Mouse (Mus musculus): ENCODE data around the gene Dmac1. TPM values are rescaled to one million over a fixed set of nuclear protein-coding genes. Genes with fewer than 3 reads are reported as not detected.

The Dmac1 gene
- 40.5 TPM for polyA plus RNA-seq (2017; shearing (Covaris generic))

DNA sequence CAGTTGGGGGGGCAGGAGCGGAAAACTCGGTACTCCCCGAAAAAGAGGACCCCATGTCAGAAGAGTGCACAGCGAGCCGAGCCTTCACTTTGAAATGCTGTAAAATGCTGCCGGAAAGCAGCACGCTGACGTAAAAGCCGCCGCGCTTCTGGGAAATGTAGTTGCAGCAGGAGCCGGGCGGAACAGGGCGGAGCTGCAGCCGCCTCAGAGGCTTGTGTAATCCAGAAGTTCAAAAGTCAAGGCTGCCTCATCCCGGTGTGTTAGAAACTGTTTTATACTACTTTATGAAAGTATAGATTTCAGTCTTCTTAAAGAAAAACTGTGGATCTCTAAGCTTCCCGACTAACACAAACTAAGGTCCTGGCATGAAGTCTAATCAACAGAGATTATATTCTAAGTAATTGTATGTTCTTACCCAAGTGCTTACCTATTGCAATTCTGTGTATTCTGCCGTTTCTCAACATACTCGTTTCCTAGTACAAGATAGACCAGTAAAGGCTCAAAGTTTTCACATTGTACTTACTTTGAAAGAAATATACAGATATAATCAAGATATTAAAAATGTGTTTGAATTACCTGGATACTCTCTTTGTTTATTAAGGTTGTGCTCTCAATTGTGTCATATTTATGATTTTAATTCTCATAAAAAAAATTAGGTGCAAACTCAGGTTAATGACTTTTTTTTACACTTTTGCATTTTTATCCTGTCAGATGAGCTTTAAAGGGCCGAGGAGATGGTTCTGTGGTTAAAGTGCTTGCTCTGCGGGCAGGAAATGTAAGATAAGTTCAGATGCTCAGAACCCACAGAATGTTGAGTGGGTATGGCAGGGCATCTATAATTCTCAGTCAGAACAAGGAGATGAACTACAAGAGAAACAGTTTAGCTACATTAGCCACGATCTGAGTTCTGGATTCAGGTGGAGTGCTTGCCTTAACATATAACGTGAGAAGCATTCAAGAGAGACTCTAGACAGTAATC is at the start of gene Dmac1:
TSS of gene Dmac1 (minus strand) at position 109 of the 979 bp plus-strand sequence.

All from naive thymus-derived CD4-positive, alpha-beta T cell, adult 5 months (primary cell).